Mouse (Mus musculus) mature B cell (primary cell): ENCODE data around the gene Mnd1.

Source experiments
- in situ Hi-C: fragments of 300-500 bp; cut with MboI; formaldehyde crosslinking; loops from 2 replicates; pipeline ENCODE4 v1.14.3; 2019

Mnd1 gene

GRCm38 (mm10) chr3:84155558-84156006 lies at the start of gene Mnd1:
Gene Mnd1, minus strand, starts transcription at chr3:84155786.
- in situ Hi-C loops: no loop called here

- in situ Hi-C loops: no loop called here
These were observed 49.1 kb upstream of the Mnd1 start for GRCm38 (mm10) chr3:84204640-84205039.

GRCm38 (mm10) chr3:84200559-84201420 lies 45.2 kb upstream of the Mnd1 start:
- in situ Hi-C loops: no loop called here

- in situ Hi-C loops: no loop called here
These were observed 43.9 kb upstream of the Mnd1 start for GRCm38 (mm10) chr3:84199516-84199915.

GRCm38 (mm10) chr3:84198229-84198628 lies 42.6 kb upstream of the Mnd1 start:
- in situ Hi-C loops: no loop called here

- in situ Hi-C loops: no loop called here
These were observed 38.3 kb upstream of the Mnd1 start for GRCm38 (mm10) chr3:84193881-84194280.

- in situ Hi-C loops: no loop called here
These were observed 35.7 kb upstream of the Mnd1 start for GRCm38 (mm10) chr3:84191141-84191881.

GRCm38 (mm10) chr3:84190513-84191061 lies 35.0 kb upstream of the Mnd1 start:
- in situ Hi-C loops: no loop called here

- in situ Hi-C loops: no loop called here
These were observed 34.1 kb upstream of the Mnd1 start for GRCm38 (mm10) chr3:84189629-84190173.

GRCm38 (mm10) chr3:84181717-84182116 lies 26.1 kb upstream of the Mnd1 start:
- in situ Hi-C loops: no loop called here

GRCm38 (mm10) chr3:84181102-84181501 lies 25.5 kb upstream of the Mnd1 start:
- in situ Hi-C loops: no loop called here

- in situ Hi-C loops: no loop called here
These were observed 24.7 kb upstream of the Mnd1 start for GRCm38 (mm10) chr3:84180304-84180703.

GRCm38 (mm10) chr3:84177834-84178233 lies 22.2 kb upstream of the Mnd1 start:
- in situ Hi-C loops: no loop called here

GRCm38 (mm10) chr3:84175337-84176315 lies 20.0 kb upstream of the Mnd1 start:
- in situ Hi-C loops: no loop called here

- in situ Hi-C loops: loop anchor here (5.0 kb wide), 1 partner anchor 139 kb away; no protein-coding TSS in a partner anchor
These were observed 18.1 kb upstream of the Mnd1 start, which contains the start of gene Gm6525 for GRCm38 (mm10) chr3:84173581-84174154. Gene Gm6525, plus strand, starts transcription at chr3:84174104.

GRCm38 (mm10) chr3:84172406-84172805 lies 16.8 kb upstream of the Mnd1 start:
- in situ Hi-C loops: loop anchor here (5.0 kb wide), 1 partner anchor 140 kb away; no protein-coding TSS in a partner anchor

- in situ Hi-C loops: loop anchor here (5.0 kb wide), 1 partner anchor 143 kb away; no protein-coding TSS in a partner anchor
These were observed 13.9 kb upstream of the Mnd1 start for GRCm38 (mm10) chr3:84169393-84170005.

GRCm38 (mm10) chr3:84168943-84169342 lies 13.4 kb upstream of the Mnd1 start:
- in situ Hi-C loops: no loop called here

GRCm38 (mm10) chr3:84166073-84166472 lies 10.5 kb upstream of the Mnd1 start:
- in situ Hi-C loops: no loop called here

- in situ Hi-C loops: no loop called here
These were observed 9.8 kb upstream of the Mnd1 start for GRCm38 (mm10) chr3:84165391-84165790.
